ENCODE assay signal across 19 mouse cellular contexts in genomic region chr19:29984208-29985005, GRCm38 (mm10). TPM values are rescaled to one million over a fixed set of nuclear protein-coding genes. Genes with fewer than 3 reads are reported as not detected.
DNase-seq lines count a peak whose midpoint lies in the region; ATAC-seq and TF ChIP-seq lines count a peak whose summit lies in the region.
"Had no signal": no experiment of that assay in that cellular context is flagged by ENCODE, and none has a peak within 500 bp of the region (broad histone marks: within the 10 kb centered on the region; RNA-seq: fewer than 3 reads in every experiment).

No protein-coding gene starts in this region.

- 30% methylated on average over 16 of the region's 16 CpGs for WGBS in kidney, postnatal 0 days
- WGBS in midbrain, embryonic 10.5 days = 76% methylated on average over 16 of the region's 16 CpGs

- no peaks in the 10 kb centered on the region for H3K36me3 ChIP-seq in kidney, postnatal 0 days (ENCODE audit: insufficient read depth, low read length)
- no peaks in the 10 kb centered on the region for H3K36me3 ChIP-seq in midbrain, embryonic 10.5 days
- H3K36me3 ChIP-seq: hindbrain, embryonic 15.5 days; liver, embryonic 13.5 days had no signal

- DNase-seq in embryo, embryonic 10.5 days (ENCODE audit: low spot score) = peak; percentile 18
- DNase-seq in embryo, embryonic 10 days (ENCODE audit: low spot score) = no peak
- DNase-seq in 3T3-L1 (ENCODE audit: low read depth, low spot score) = peak; percentile 38
- DNase-seq in adrenal gland, postnatal 14 days = peak; percentile 67
- peak; percentile 81 for DNase-seq in kidney, postnatal 0 days (ENCODE audit: low spot score)
- no peak for DNase-seq in midbrain, embryonic 10.5 days (ENCODE audit: low spot score)
- DNase-seq in frontal cortex, postnatal 10 days (ENCODE audit: low spot score in 2 of 2) = no peak
- DNase-seq: B cell, adult 2 months; cerebellum, adult 9-11 months; heart, adult 2 months; layer of hippocampus, postnatal 36 days; liver, embryonic 13.5 days had no signal

- no peaks in the 10 kb centered on the region for H3K27me3 ChIP-seq in kidney, postnatal 0 days (ENCODE audit: insufficient read depth, low read length)
- no peaks in the 10 kb centered on the region for H3K27me3 ChIP-seq in midbrain, embryonic 10.5 days (ENCODE audit: low read depth, poor library complexity, severe bottlenecking)
- H3K27me3 ChIP-seq: hindbrain, embryonic 15.5 days; liver, embryonic 13.5 days had no signal

- peak overlapping the region; percentile 21; the same call in 1 of the 2 replicates for H3K4me2 ChIP-seq in kidney, postnatal 0 days (ENCODE audit: low read length)
- H3K4me2 ChIP-seq: hindbrain, embryonic 15.5 days; liver, embryonic 13.5 days; midbrain, embryonic 11.5 days had no signal

- peak; percentile 86 for ATAC-seq in kidney, postnatal 0 days (replicated peaks; ENCODE audit: low FRiP score, low read depth)
- ATAC-seq in monocyte, adult 5-6 weeks (replicated peaks; ENCODE audit: insufficient number of reproducible peaks, low FRiP score, low TSS enrichment, poor library complexity, severe bottlenecking) = no peak

- no peaks in the 10 kb centered on the region for H3K4me1 ChIP-seq in kidney, postnatal 0 days (replicated peaks; ENCODE audit: insufficient read depth, low read length)
- H3K4me1 ChIP-seq in midbrain, embryonic 10.5 days = peaks cover 7% of the 10 kb centered on the region; the same call in 1 of the 2 replicates
- H3K4me1 ChIP-seq: hindbrain, embryonic 15.5 days; liver, embryonic 13.5 days had no signal

- H3K9me3 ChIP-seq in kidney, postnatal 0 days (replicated peaks; ENCODE audit: low read length) = no peaks in the 10 kb centered on the region
- H3K9me3 ChIP-seq in midbrain, embryonic 10.5 days (replicated peaks) = no peaks in the 10 kb centered on the region
- H3K9me3 ChIP-seq: hindbrain, embryonic 15.5 days; liver, embryonic 13.5 days had no signal

- peak overlapping the region; percentile 56; the same call in 1 of the 2 replicates for H3K27ac ChIP-seq in kidney, postnatal 0 days
- H3K27ac ChIP-seq in midbrain, embryonic 10.5 days (replicated peaks) = no peak overlapping the region
- H3K27ac ChIP-seq: heart, adult 2 months; hindbrain, embryonic 15.5 days; liver, embryonic 13.5 days had no signal

- no peak overlapping the region for H3K9ac ChIP-seq in kidney, postnatal 0 days (ENCODE audit: low read depth, low read length)
- H3K9ac ChIP-seq: hindbrain, embryonic 15.5 days; liver, embryonic 13.5 days had no signal

- no peak for TF ChIP-seq CTCF in kidney, postnatal 0 days (IDR thresholded peaks at IDR 0.05; ENCODE audit: low read depth)

- no peak overlapping the region for H3K4me3 ChIP-seq in kidney, postnatal 0 days (replicated peaks; ENCODE audit: low read depth, low read length)
- no peak overlapping the region for H3K4me3 ChIP-seq in midbrain, embryonic 10.5 days
- H3K4me3 ChIP-seq: heart, adult 2 months; hindbrain, embryonic 15.5 days; liver, embryonic 13.5 days had no signal

RNA-seq across cellular contexts. Expression of gene Trpd52l3, which starts 19.2 kb away (rescaled TPM):
- not detected in 2 replicates for total RNA-seq in adrenal gland, postnatal 14 days (2021)
- polyA plus RNA-seq in kidney, postnatal 0 days (2015; fragmentation: Nextera tagmentation; extraction: Ambion mirVana) = not detected in 2 replicates
- total RNA-seq in monocyte, adult 5-6 weeks (2017) = not detected in 3 replicates
- polyA plus RNA-seq in midbrain, embryonic 10.5 days (2016; fragmentation: Nextera tagmentation; extraction: Ambion mirVana) = not detected in 2 replicates
- total RNA-seq: heart, adult 2 months; layer of hippocampus, postnatal 36 days had no signal
- polyA plus RNA-seq: forebrain, embryonic 11.5 days; heart, adult 2 months; hindbrain, embryonic 15.5 days; liver, embryonic 13.5 days; midbrain, embryonic 11.5 days; neural tube, embryonic 14.5 days; spleen, adult 2 months; urinary bladder, adult 2 months had no signal

RNA-seq across cellular contexts. Expression of gene Uhrf2, which starts 45.9 kb away (rescaled TPM):
- 42.1 and 43.6 TPM in 2 replicates for total RNA-seq in adrenal gland, postnatal 14 days (2021)
- 47.6 TPM in 2 replicates for polyA plus RNA-seq in kidney, postnatal 0 days (2015; fragmentation: Nextera tagmentation; extraction: Ambion mirVana)
- total RNA-seq in monocyte, adult 5-6 weeks (2017) = 68.4 to 101 TPM (median 95.4 TPM) in 3 replicates
- 80.3 and 82.0 TPM in 2 replicates for polyA plus RNA-seq in midbrain, embryonic 10.5 days (2016; fragmentation: Nextera tagmentation; extraction: Ambion mirVana)

RNA-seq across cellular contexts. Expression of gene Il33, which starts 59.5 kb away (rescaled TPM):
- total RNA-seq in adrenal gland, postnatal 14 days (2021) = 12.7 and 16.9 TPM in 2 replicates
- 61.8 and 63.7 TPM in 2 replicates for polyA plus RNA-seq in kidney, postnatal 0 days (2015; fragmentation: Nextera tagmentation; extraction: Ambion mirVana)
- not detected in 3 replicates for total RNA-seq in monocyte, adult 5-6 weeks (2017)
- polyA plus RNA-seq in midbrain, embryonic 10.5 days (2016; fragmentation: Nextera tagmentation; extraction: Ambion mirVana) = 0.60 TPM in 2 replicates

Comparison
In these comparisons a context has a peak if more than half of its experiments do, and no peak if none do; other contexts are left out.
1. DNase-seq: peak in embryo, embryonic 10.5 days (single experiment), 3T3-L1 (single experiment), adrenal gland, postnatal 14 days (single experiment) and kidney, postnatal 0 days (single experiment); none in embryo, embryonic 10 days (single experiment), midbrain, embryonic 10.5 days (single experiment) and frontal cortex, postnatal 10 days (0 of 2).
2. RNA of gene Il33, which starts 59.5 kb away (total RNA-seq): 12.7 to 16.9 TPM in adrenal gland, postnatal 14 days; not detected in monocyte, adult 5-6 weeks; every median in the first group is over 10 times any median in the second.